Mouse (Mus musculus) CH12.LX (cell line): ENCODE measurements around the gene Naa35. TPM values are rescaled to one million over a fixed set of nuclear protein-coding genes. Genes with fewer than 3 reads are reported as not detected.

Experiments used
- DNase-seq: peaks from one replicate; pipeline ENCODE4 v3.0.0-alpha.2; 2013; ENCODE audit errors: extremely low read depth
- H3K27ac ChIP-seq: 2 replicates; pipeline ENCODE4 v1.5.1; 2012; ENCODE audit warnings: low read depth, mild to moderate bottlenecking, control low read depth, moderate library complexity; ENCODE audit not compliant: insufficient read depth
- H3K27me3 ChIP-seq: replicated peaks from 2 replicates; pipeline ENCODE3; 2012; ENCODE audit warnings: inconsistent platforms
- H3K36me3 ChIP-seq, 2 experiments: replicated peaks in 1 of 2; 2 replicates each; pipeline versions ENCODE3 to v1.6.1; 2012; ENCODE audit warnings: inconsistent platforms in 1 of 2, low read length in 1 of 2, mild to moderate bottlenecking in 1 of 2, mixed read lengths in 1 of 2, moderate library complexity in 1 of 2; ENCODE audit not compliant: control insufficient read depth in 1 of 2, insufficient read depth in 1 of 2
- H3K4me1 ChIP-seq, 2 experiments: 2 replicates each; pipeline ENCODE4 v1.6.1; 2012; ENCODE audit warnings: inconsistent platforms in 1 of 2, moderate library complexity in 1 of 2; ENCODE audit not compliant: insufficient read depth in 2 of 2, control insufficient read depth in 1 of 2
- H3K4me2 ChIP-seq: 2 replicates; pipeline ENCODE4 v1.6.1; 2012; ENCODE audit warnings: low read depth, mild to moderate bottlenecking, control low read depth; ENCODE audit not compliant: poor library complexity, insufficient read depth, severe bottlenecking
- H3K4me3 ChIP-seq, 3 experiments: fragments of 150-350 bp in 1 of 3; sonication (generic) in 1 of 3; replicated peaks in 1 of 3; 2 replicates each; pipeline versions ENCODE3 to v1.5.1; 2011 to 2012; ENCODE audit warnings: low read depth in 2 of 3, low read length in 2 of 3, mild to moderate bottlenecking in 2 of 3, moderate library complexity in 2 of 3, control low read depth in 1 of 3, improper control_type of control experiment in 1 of 3, inconsistent platforms in 1 of 3, mixed read lengths in 1 of 3; ENCODE audit not compliant: poor library complexity in 1 of 3
- H3K79me2 ChIP-seq: replicated peaks from 2 replicates; pipeline ENCODE4 v1.6.1; 2012; ENCODE audit warnings: mild to moderate bottlenecking, moderate library complexity; ENCODE audit not compliant: control insufficient read depth, poor library complexity, insufficient read depth, severe bottlenecking; ENCODE audit errors: extremely low read depth
- H3K9ac ChIP-seq: 2 replicates; pipeline ENCODE4 v1.6.1; 2012; ENCODE audit warnings: low read depth, mild to moderate bottlenecking, control low read depth, moderate library complexity; ENCODE audit not compliant: insufficient read depth
- H3K9me3 ChIP-seq: replicated peaks from 2 replicates; pipeline ENCODE3; 2012; ENCODE audit warnings: low read length, inconsistent platforms, mixed read lengths
- BHLHE40 ChIP-seq: IDR thresholded peaks from 2 replicates; pipeline ENCODE4 v1.6.1; 2011; ENCODE audit warnings: mild to moderate bottlenecking, low read depth, low read length, improper control_type of control experiment
- CHD1 ChIP-seq: IDR thresholded peaks from 2 replicates; pipeline ENCODE4 v1.6.1; 2012; ENCODE audit warnings: low read depth, low read length, improper control_type of control experiment, inconsistent platforms
- CHD2 ChIP-seq: IDR thresholded peaks from 2 replicates; pipeline ENCODE4 v1.6.1; 2011; ENCODE audit warnings: low read length, improper control_type of control experiment
- CTCF ChIP-seq, 2 experiments: IDR thresholded peaks in 1 of 2; conservative IDR thresholded peaks in 1 of 2; 2 replicates each; pipeline ENCODE4 v1.5.1; 2011 to 2012; ENCODE audit warnings: low read depth in 2 of 2, low read length in 2 of 2, improper control_type of control experiment in 1 of 2, inconsistent platforms in 1 of 2, mild to moderate bottlenecking in 1 of 2, moderate library complexity in 1 of 2
- E2F4 ChIP-seq: IDR thresholded peaks from 2 replicates; pipeline ENCODE4 v1.6.1; 2011; ENCODE audit warnings: low read depth, low read length, improper control_type of control experiment; ENCODE audit not compliant: insufficient replicate concordance
- ELF1 ChIP-seq: IDR thresholded peaks from 2 replicates; pipeline ENCODE4 v1.6.1; 2014; ENCODE audit warnings: low read depth, mild to moderate bottlenecking, inconsistent platforms, low read length, improper control_type of control experiment
- EP300 ChIP-seq: IDR thresholded peaks from 2 replicates; pipeline ENCODE4 v1.6.1; 2011; ENCODE audit warnings: low read length, improper control_type of control experiment
- ETS1 ChIP-seq: conservative IDR thresholded peaks from 2 replicates; pipeline ENCODE4 v1.6.1; 2012; ENCODE audit warnings: low read depth, mild to moderate bottlenecking, inconsistent platforms, low read length, improper control_type of control experiment, moderate library complexity
- GABPA ChIP-seq: IDR thresholded peaks from 2 replicates; pipeline ENCODE4 v1.6.1; 2012; ENCODE audit warnings: low read depth, low read length, improper control_type of control experiment, inconsistent platforms; ENCODE audit not compliant: insufficient replicate concordance
- HCFC1 ChIP-seq: IDR thresholded peaks from 2 replicates; pipeline ENCODE4 v1.6.1; 2012; ENCODE audit warnings: low read depth, mild to moderate bottlenecking, inconsistent platforms, low read length, improper control_type of control experiment
- IRF4 ChIP-seq: IDR thresholded peaks from 2 replicates; pipeline ENCODE4 v1.6.1; 2014; ENCODE audit warnings: low read depth, mild to moderate bottlenecking, inconsistent platforms, low read length, improper control_type of control experiment
- JUN ChIP-seq: IDR thresholded peaks from 2 replicates; pipeline ENCODE4 v1.6.1; 2011; ENCODE audit warnings: low read depth, mild to moderate bottlenecking, low read length, improper control_type of control experiment, moderate library complexity; ENCODE audit not compliant: insufficient read depth
- JUND ChIP-seq: conservative IDR thresholded peaks from 2 replicates; pipeline ENCODE4 v1.6.1; 2011; ENCODE audit warnings: low read depth, low read length, improper control_type of control experiment
- KAT2A ChIP-seq: IDR thresholded peaks from 2 replicates; pipeline ENCODE4 v1.6.1; 2012; ENCODE audit warnings: low read length, improper control_type of control experiment, inconsistent platforms; ENCODE audit not compliant: insufficient replicate concordance
- MAFK ChIP-seq: IDR thresholded peaks from 2 replicates; pipeline ENCODE4 v1.6.1; 2011; ENCODE audit warnings: low read length, improper control_type of control experiment; ENCODE audit not compliant: insufficient replicate concordance
- MAX ChIP-seq: IDR thresholded peaks from 2 replicates; pipeline ENCODE4 v1.6.1; 2011; ENCODE audit warnings: low read length, improper control_type of control experiment
- MAZ ChIP-seq: IDR thresholded peaks from 2 replicates; pipeline ENCODE4 v1.6.1; 2012; ENCODE audit warnings: low read depth, mild to moderate bottlenecking, inconsistent platforms, low read length, improper control_type of control experiment, moderate library complexity
- MEF2A ChIP-seq: IDR thresholded peaks from 2 replicates; pipeline ENCODE4 v1.6.1; 2014; ENCODE audit warnings: low read depth, mild to moderate bottlenecking, inconsistent platforms, low read length, improper control_type of control experiment, borderline replicate concordance
- MXI1 ChIP-seq: IDR thresholded peaks from 2 replicates; pipeline ENCODE4 v1.6.1; 2011; ENCODE audit warnings: mild to moderate bottlenecking, low read depth, low read length, improper control_type of control experiment
- MYC ChIP-seq: IDR thresholded peaks from 2 replicates; pipeline ENCODE4 v1.6.1; 2011; ENCODE audit warnings: low read depth, mild to moderate bottlenecking, improper control_type of control experiment, low read length
- NELFE ChIP-seq: IDR thresholded peaks from 2 replicates; pipeline ENCODE4 v1.6.1; 2011; ENCODE audit warnings: low read depth, low read length, improper control_type of control experiment
- NRF1 ChIP-seq: IDR thresholded peaks from 2 replicates; pipeline ENCODE4 v1.6.1; 2014; ENCODE audit warnings: low read depth, mild to moderate bottlenecking, inconsistent platforms, low read length, improper control_type of control experiment, moderate library complexity
- PAX5 ChIP-seq: IDR thresholded peaks from 2 replicates; pipeline ENCODE4 v1.6.1; 2012; ENCODE audit warnings: low read length, inconsistent platforms, mixed read lengths
- POLR2A ChIP-seq: IDR thresholded peaks from 2 replicates; pipeline ENCODE4 v1.6.1; 2011; ENCODE audit warnings: low read depth, mild to moderate bottlenecking, improper control_type of control experiment, low read length
- POLR2AphosphoS2 ChIP-seq: IDR thresholded peaks from 2 replicates; pipeline ENCODE4 v1.6.1; 2011; ENCODE audit warnings: low read depth, low read length, improper control_type of control experiment
- RAD21 ChIP-seq: IDR thresholded peaks from 2 replicates; pipeline ENCODE4 v1.6.1; 2011; ENCODE audit warnings: low read depth, mild to moderate bottlenecking, low read length, improper control_type of control experiment, moderate library complexity
- RCOR1 ChIP-seq: conservative IDR thresholded peaks from 2 replicates; pipeline ENCODE4 v1.6.1; 2012; ENCODE audit warnings: low read depth, mild to moderate bottlenecking, inconsistent platforms, low read length, improper control_type of control experiment
- SIN3A ChIP-seq: IDR thresholded peaks from 2 replicates; pipeline ENCODE4 v1.6.1; 2012; ENCODE audit warnings: low read length, improper control_type of control experiment, inconsistent platforms
- SMC3 ChIP-seq: IDR thresholded peaks from 2 replicates; pipeline ENCODE4 v1.6.1; 2011; ENCODE audit warnings: low read depth, low read length, improper control_type of control experiment
- TBP ChIP-seq: conservative IDR thresholded peaks from 2 replicates; pipeline ENCODE4 v1.6.1; 2011; ENCODE audit warnings: low read depth, low read length, improper control_type of control experiment
- TCF12 ChIP-seq: IDR thresholded peaks from 2 replicates; pipeline ENCODE4 v1.6.1; 2014; ENCODE audit warnings: low read depth, mild to moderate bottlenecking, inconsistent platforms, low read length, improper control_type of control experiment
- UBTF ChIP-seq: IDR thresholded peaks from 2 replicates; pipeline ENCODE4 v1.6.1; 2012; ENCODE audit warnings: low read depth, mild to moderate bottlenecking, inconsistent platforms, low read length, improper control_type of control experiment, moderate library complexity
- USF1 ChIP-seq: IDR thresholded peaks from 2 replicates; pipeline ENCODE4 v1.6.1; 2014; ENCODE audit warnings: low read depth, mild to moderate bottlenecking, inconsistent platforms, low read length, improper control_type of control experiment
- USF2 ChIP-seq: conservative IDR thresholded peaks from 2 replicates; pipeline ENCODE4 v1.6.1; 2011; ENCODE audit warnings: low read depth, low read length, improper control_type of control experiment
- ZC3H11A ChIP-seq: IDR thresholded peaks from 2 replicates; pipeline ENCODE4 v1.6.1; 2012; ENCODE audit warnings: low read depth, mild to moderate bottlenecking, inconsistent platforms, low read length, improper control_type of control experiment
- ZKSCAN1 ChIP-seq: IDR thresholded peaks from 2 replicates; pipeline ENCODE4 v1.6.1; 2012; ENCODE audit warnings: low read depth, inconsistent platforms, low read length, improper control_type of control experiment, borderline replicate concordance
- ZMIZ1 ChIP-seq: IDR thresholded peaks from 2 replicates; pipeline ENCODE4 v1.6.1; 2012; ENCODE audit warnings: low read depth, mild to moderate bottlenecking, inconsistent platforms, low read length, improper control_type of control experiment
- ZNF384 ChIP-seq: IDR thresholded peaks from 2 replicates; pipeline ENCODE4 v1.6.1; 2012; ENCODE audit warnings: low read depth, low read length, improper control_type of control experiment, inconsistent platforms
- dilution Hi-C: fragments of 300-500 bp; cut with MboI; formaldehyde crosslinking; loops from 2 replicates; pipeline ENCODE4 v1.14.3; 2020; ENCODE audit warnings: low sequenced_read_pairs; ENCODE audit not compliant: extremely low pct_unique_long_range_greater_than_20kb, extremely low pct_ligation_motif_present
- in situ Hi-C: fragments of 300-500 bp; cut with MboI; formaldehyde crosslinking; loops from 3 replicates; pipeline ENCODE4 v1.14.3; 2019; ENCODE audit warnings: low sequenced_read_pairs, low pct_ligation_motif_present, low pct_unique_long_range_greater_than_20kb, mixed read lengths
- polyA plus RNA-seq: library from polyadenylated mRNA; unstranded; fragments of >175 nt; gene quantifications from 2 replicates; pipeline ENCODE4 v1.2.1, GENCODE M21; 2012; ENCODE audit warnings: low read depth; ENCODE audit not compliant: insufficient read length
- total RNA-seq, 2 experiments: library from RNA; depleted of rRNA; stranded (reverse); fragments of 300-350 nt in 1 of 2; fragments of >200 nt in 1 of 2; gene quantifications; 2 replicates each; pipeline ENCODE4 v1.2.3; 2012 to 2014

The Naa35 gene
- total and polyA plus RNA-seq, 3 experiments = 46.8 to 60.2 (median 56.4) TPM

- Histone ChIP-seq H3K4me1 (peaks cover 10 to 23% of the 10 kb centered on the region in 2 experiments), H3K36me3 (peaks cover 0 to 2% of the 10 kb centered on the region in 2 experiments), H3K27ac (no peak overlapping the region), H3K79me2 (no peaks in the 10 kb centered on the region), H3K9me3 (no peaks in the 10 kb centered on the region), H3K4me3 (peak overlapping the region; percentile 77 to 86 (median 79)), H3K27me3 (no peaks in the 10 kb centered on the region), H3K4me2 (peak overlapping the region; percentile 26), H3K9ac (peak overlapping the region; percentile 59)
- TF ChIP-seq ZMIZ1 (peak; percentile 75), CHD1 (no peak), SMC3 (no peak), TCF12 (no peak), PAX5 (no peak), ZKSCAN1 (no peak), EP300 (no peak), IRF4 (no peak), ETS1 (no peak), USF2 (no peak), RAD21 (no peak), MAFK (no peak), CTCF (conservative IDR thresholded peaks at IDR 0.05 in 1 of 2, IDR thresholded peaks at IDR 0.05 in 1 of 2; ENCODE audit: low read depth in 2 of 2, low read length in 2 of 2) (no peak), MEF2A (no peak), GABPA (no peak), JUND (no peak), ZNF384 (no peak), MYC (no peak), POLR2AphosphoS2 (no peak), USF1 (no peak), UBTF (no peak), POLR2A (peak; percentile 80), JUN (no peak), HCFC1 (peak; percentile 35; the same call in 1 of the 2 replicates), RCOR1 (no peak), TBP (no peak), MAX (no peak), MXI1 (peak; percentile 72; the same call in 1 of the 2 replicates), SIN3A (peak; percentile 40), KAT2A (no peak), ZC3H11A (no peak), NRF1 (peak; percentile 80), CHD2 (peak; percentile 59; the same call in 1 of the 2 replicates), MAZ (no peak), E2F4 (no peak), BHLHE40 (peak; percentile 91), NELFE (peak; percentile 54), ELF1 (no peak)
- in situ Hi-C loops (no loop called here), dilution Hi-C loops (no loop called here)
- DNase-seq = peak; percentile 75
Measured at GRCm38 (mm10) chr13:59557185-59557985, 27.7 kb upstream of the Naa35 start.
